In the genomic region with DNA sequence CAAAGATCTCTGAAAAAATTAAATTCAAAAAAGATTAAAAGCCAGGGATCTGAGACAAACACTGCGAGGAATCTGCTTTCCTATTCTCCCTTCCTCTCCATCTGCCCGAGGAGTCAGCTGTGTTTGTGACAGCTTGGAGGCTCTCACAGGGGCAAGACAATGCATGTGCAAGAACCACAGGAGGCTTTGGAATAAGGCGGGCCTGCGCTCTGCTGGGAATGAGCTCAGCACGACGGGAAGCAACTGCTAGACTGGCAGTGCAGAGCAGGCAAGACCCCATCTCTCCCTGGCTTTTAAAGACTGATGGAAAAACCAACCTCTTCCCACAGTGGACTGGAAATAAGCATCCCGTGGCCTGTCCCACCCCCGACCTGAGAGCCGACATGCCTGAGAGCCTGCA, we compare ENCODE assay signal across 12 mouse cellular contexts.
A peak's percentile ranks its signal among the peaks of the same experiment; 100 is the strongest.
DNase-seq lines count a peak whose midpoint lies in the region; ATAC-seq lines count a peak whose summit lies in the region.
"Had no signal": no experiment of that assay in that cellular context is flagged by ENCODE, and none has a peak within 500 bp of the region (broad histone marks: within the 10 kb centered on the region; RNA-seq: fewer than 3 reads in every experiment).

No protein-coding gene starts in this region.

- peak overlapping the region; percentile 11; the same call in 1 of the 2 replicates for H3K4me3 ChIP-seq in hindbrain, embryonic 10.5 days
- no peak overlapping the region for H3K4me3 ChIP-seq in midbrain, embryonic 14.5 days (replicated peaks; ENCODE audit: low read depth, low read length)

- ATAC-seq in cerebellum, adult (ENCODE audit: insufficient number of reproducible peaks, low FRiP score, low TSS enrichment), result peak; percentile 68; the same call in 1 of the 2 replicates
- no peak for ATAC-seq in midbrain, embryonic 14.5 days (ENCODE audit: low FRiP score, low TSS enrichment)

- WGBS in hindbrain, embryonic 10.5 days, result 10% methylated on average over 9 of the region's 9 CpGs
- WGBS in midbrain, embryonic 14.5 days, result 2% methylated on average over 9 of the region's 9 CpGs

- peaks cover 25% of the 10 kb centered on the region for H3K36me3 ChIP-seq in hindbrain, embryonic 10.5 days
- H3K36me3 ChIP-seq in midbrain, embryonic 14.5 days (ENCODE audit: control insufficient read depth, insufficient read depth, low read length), result peaks cover 13% of the 10 kb centered on the region

- peak overlapping the region; percentile 6; the same call in 1 of the 2 replicates for H3K4me2 ChIP-seq in midbrain, embryonic 14.5 days (ENCODE audit: low read length)

- H3K9ac ChIP-seq in midbrain, embryonic 14.5 days (replicated peaks; ENCODE audit: low read length), result peak overlapping the region; percentile 26; the same call in 1 of the 2 replicates

- no peaks in the 10 kb centered on the region for H3K27me3 ChIP-seq in hindbrain, embryonic 10.5 days (ENCODE audit: insufficient read depth, poor library complexity, severe bottlenecking)
- no peaks in the 10 kb centered on the region for H3K27me3 ChIP-seq in midbrain, embryonic 14.5 days (ENCODE audit: control insufficient read depth, insufficient read depth, low read length)

- H3K9me3 ChIP-seq in hindbrain, embryonic 10.5 days, result no peaks in the 10 kb centered on the region
- no peaks in the 10 kb centered on the region for H3K9me3 ChIP-seq in midbrain, embryonic 14.5 days (ENCODE audit: control insufficient read depth, low read length)

- peak overlapping the region; percentile 77 for H3K27ac ChIP-seq in hindbrain, embryonic 10.5 days
- H3K27ac ChIP-seq in midbrain, embryonic 14.5 days (replicated peaks; ENCODE audit: low read depth, low read length), result peak overlapping the region; percentile 66

- peak; percentile 70 to 71 for DNase-seq in cerebellum, postnatal 25 days
- DNase-seq in hindbrain, embryonic 10.5 days (ENCODE audit: low spot score), result peak; percentile 45
- peak; percentile 67 for DNase-seq in midbrain, embryonic 14.5 days
- no peak for DNase-seq in kidney, postnatal 36 days
- no peak for DNase-seq in urinary bladder, postnatal 10 days (ENCODE audit: low spot score)
- no peak for DNase-seq in lung, postnatal 14 days
- DNase-seq in kidney, adult 18-20 months, result no peak
- DNase-seq: heart, postnatal 36 days; lung, postnatal 10 days; right cerebral cortex, postnatal 4 days; thymus, postnatal 36 days had no signal

- peaks cover 17% of the 10 kb centered on the region for H3K4me1 ChIP-seq in hindbrain, embryonic 10.5 days (replicated peaks)
- peaks cover 12% of the 10 kb centered on the region for H3K4me1 ChIP-seq in midbrain, embryonic 14.5 days (ENCODE audit: control insufficient read depth, insufficient read depth, low read length)

Comparison
In these comparisons a context has a peak if more than half of its experiments do, and no peak if none do; other contexts are left out.
1. DNase-seq: peak in cerebellum, postnatal 25 days (2 of 2), hindbrain, embryonic 10.5 days (single experiment) and midbrain, embryonic 14.5 days (single experiment); none in kidney, postnatal 36 days (0 of 2), urinary bladder, postnatal 10 days (single experiment), lung, postnatal 14 days (single experiment) and kidney, adult 18-20 months (single experiment).